Mouse (Mus musculus): Measurements from ENCODE around the gene Gucy2d.

Gene Gucy2d

DNA sequence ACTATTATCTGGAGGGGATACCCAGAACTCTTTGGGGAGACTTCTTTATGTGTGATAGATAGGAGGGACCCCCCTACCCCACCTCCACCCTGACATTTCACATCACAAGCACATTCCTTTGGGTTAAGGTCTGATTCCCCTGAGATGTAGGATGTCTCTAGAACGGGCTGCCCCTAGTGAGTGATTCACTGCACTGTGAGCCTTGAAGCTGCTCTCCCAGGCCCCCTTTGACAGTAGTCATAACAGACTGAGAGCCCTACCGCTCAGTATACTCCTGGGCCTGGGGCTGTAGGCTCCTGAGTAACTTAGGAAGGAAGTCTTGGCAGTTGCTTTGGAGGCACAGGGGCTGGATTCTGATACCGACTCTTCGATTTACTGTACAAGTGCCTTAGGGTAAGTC is 50.1 kb downstream of the Gucy2d start:
- DNase-seq: no peak

DNA sequence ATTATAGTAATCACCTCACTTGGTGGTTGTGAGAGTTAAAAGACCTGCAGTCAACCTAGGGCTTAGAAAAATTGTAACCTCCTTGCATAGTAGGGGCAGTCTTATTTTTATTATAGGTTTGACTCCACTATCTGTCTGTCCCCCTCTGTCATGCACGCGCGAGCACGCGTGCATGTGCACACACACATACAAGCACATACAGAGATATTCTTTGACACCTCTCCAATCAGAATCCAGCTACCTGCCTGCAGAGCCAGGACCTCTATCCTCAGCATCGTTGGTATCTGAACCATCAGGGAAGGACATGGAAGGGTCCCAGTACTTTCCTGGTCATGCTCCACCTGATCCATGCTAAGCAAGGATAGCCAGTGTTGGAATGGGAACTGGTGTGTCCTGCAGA is 50.7 kb downstream of the Gucy2d start:
- DNase-seq: no peak

DNA sequence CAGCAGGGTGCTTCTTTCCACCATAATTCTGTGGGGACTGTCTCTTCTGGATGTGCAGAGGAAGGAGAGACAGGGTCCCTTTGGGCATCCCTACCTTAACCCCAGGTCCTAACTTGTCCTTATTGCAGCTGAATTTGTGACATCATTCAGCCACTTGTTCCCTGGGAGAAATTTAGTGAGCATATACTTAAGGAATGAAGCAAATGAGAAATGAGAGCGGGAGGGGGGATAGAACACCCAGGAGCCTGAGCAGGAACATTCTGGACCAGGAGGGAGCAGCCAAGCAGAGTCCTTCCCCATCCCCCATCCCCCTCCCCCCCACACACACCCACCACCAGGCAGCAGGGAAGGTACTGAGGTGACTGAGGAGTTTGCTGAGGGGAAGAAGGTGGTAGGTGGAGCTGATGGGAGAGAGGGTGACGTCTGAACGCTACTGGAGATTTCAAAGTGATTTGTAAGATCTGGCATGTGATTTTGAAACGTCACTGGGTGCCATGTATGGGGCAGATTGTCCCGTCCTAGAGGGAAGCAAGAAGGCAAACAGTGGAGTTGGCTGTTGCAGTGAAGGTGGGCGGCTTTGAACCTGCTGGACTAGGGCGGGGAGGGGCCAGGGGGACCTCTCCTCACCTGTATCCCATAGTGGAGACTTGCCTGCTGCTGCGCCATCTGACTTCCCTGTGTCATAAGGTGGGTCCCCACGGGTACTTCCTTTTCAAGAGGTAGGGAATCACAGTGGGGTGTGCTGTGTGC is 51.4 kb downstream of the Gucy2d start:
- no peak for DNase-seq

DNA sequence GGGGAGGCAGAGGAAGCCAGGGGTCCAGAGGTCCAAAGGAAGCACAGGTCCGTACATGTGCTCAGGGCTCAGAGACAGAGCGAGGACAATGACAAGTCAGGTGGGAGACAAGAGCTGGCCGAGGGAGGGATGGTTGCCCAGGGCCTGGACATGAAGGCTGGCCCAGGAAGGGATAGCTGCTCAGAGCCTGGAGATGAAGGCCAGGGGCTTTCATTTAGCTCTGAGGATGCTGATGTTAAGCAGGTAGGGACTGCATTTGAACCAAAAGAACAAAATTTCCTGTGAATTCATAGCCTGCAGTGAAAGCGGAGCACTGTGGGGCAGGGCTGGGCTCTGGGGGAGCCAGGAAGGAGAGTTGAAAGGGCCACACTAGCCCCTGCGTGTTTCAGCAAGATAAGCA is 52.1 kb downstream of the Gucy2d start:
- DNase-seq: no peak

DNA sequence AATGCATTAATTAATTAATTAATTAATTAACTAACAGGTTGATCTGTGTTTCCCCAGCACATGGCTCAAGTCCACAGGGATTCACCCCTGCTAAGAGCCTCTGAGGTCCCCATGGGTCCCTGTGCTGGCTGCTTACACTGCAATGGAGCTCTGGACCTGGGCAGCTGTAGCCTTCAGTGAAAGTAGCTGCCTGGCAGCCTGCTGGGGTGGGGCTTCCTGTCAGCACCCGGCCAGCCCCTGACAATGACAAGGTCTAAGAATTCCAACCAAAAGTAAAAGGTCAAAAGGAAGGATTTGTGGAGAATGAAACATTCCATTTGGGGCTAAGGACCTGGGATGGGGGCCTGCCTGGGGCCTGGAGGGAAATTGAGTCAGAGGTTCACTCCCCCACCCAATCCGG is 53.1 kb downstream of the Gucy2d start:
- DNase-seq: no peak

DNA sequence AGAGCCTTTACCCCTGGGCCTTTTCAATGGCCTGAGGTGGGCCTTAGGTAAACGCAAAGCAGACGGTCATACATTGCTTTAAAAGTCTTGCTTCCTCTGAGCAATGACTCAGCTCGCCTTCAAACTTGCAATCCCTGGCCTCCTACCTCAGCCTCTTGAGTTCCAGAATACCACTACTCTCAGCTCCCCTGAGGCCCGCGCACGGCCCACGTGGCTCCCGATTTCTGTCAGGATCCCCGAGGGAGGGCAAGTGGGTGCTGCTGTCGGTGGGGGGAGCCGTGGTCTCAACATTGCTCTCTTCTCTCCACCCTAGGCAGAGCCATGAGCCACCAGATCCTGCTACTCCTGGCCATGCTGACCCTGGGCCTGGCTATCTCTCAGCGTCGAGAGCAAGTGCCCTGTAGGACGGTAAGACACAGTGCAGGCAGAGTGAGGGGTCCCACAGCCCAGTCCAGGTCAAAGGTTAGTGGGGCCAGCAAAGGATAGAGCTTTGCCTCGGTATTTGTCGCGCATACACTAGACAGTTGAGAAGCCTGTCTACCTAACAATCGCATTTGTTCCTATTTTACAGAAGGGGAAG is 53.8 kb downstream of the Gucy2d start:
- DNase-seq: no peak

DNA sequence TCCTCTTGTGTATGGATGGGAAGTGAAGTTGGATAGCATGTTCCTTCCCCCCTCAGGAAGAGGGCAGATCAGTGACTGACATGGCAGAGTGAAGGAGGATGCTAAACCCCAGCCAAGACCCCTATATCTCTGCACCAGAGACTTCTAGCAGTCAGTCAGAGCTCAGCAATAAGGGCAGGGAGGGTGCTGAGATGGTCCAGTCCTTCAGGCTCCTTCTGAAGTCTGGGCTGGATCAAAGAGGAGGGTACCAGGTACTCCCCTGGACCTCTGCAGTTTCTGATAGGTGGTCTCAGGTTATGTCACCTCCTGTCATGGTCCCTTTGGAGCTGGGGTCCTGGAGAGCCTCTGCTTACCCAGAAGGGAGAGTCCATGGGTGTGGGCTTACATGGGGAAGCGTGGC is 55.4 kb downstream of the Gucy2d start:
- DNase-seq: no peak

DNA sequence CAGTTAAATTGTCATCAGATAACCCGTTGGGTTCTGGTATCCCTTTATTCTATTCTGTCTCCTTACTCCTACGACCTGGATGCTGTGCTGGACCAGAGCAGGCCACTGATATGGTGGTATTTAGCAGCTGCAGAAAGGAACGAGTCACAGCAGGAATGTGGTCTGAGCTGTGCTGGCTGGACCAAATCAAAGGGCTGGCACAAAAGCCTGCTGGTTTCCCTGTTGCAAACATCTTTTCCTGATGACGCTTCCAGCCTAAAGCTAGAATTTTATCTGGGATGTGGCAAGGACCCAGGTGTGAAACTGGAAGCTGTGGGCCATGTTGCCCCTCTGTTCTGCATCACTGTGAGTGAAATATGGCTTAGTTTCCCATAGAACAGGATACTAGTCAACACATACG is 57.2 kb downstream of the Gucy2d start:
- DNase-seq: no peak

DNA sequence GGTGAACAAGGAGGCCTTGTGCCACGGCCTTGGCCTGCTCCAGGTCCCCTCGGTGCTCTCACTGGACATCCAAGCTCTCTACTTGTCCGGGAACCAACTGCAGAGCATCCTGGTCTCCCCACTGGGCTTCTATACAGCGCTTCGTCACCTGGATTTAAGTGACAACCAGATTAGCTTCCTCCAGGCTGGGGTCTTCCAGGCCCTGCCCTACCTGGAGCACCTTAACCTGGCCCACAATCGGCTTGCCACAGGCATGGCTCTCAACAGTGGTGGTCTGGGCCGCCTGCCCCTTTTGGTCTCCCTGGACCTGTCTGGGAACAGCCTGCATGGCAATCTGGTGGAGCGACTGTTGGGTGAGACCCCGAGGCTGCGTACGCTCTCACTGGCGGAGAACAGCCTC is 57.9 kb downstream of the Gucy2d start:
- DNase-seq: no peak

DNA sequence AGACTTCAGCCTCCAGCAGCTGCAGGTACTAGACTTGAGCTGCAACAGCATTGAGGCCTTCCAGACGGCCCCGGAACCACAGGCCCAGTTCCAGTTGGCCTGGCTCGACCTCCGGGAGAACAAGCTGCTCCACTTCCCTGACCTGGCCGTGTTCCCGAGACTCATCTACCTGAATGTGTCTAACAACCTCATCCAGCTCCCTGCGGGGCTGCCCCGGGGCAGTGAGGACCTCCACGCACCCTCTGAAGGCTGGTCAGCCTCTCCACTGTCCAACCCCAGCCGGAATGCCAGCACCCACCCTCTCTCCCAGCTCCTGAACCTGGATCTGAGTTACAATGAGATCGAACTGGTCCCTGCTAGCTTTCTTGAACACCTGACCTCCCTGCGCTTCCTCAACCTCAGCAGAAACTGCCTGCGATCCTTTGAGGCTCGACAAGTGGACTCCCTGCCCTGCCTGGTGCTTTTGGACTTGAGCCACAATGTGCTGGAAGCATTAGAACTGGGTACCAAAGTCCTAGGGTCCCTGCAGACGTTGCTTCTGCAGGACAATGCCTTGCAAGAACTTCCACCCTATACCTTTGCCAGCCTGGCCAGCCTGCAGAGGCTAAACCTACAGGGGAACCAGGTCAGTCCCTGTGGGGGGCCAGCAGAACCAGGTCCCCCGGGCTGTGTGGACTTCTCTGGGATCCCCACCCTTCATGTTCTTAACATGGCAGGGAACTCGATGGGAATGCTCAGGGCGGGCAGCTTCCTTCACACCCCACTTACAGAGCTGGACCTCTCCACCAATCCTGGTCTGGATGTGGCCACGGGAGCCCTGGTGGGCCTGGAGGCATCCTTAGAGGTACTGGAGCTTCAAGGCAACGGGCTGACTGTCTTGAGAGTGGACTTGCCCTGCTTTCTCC is 58.7 kb downstream of the Gucy2d start:
- DNase-seq: peak; percentile 56 to 66

DNA sequence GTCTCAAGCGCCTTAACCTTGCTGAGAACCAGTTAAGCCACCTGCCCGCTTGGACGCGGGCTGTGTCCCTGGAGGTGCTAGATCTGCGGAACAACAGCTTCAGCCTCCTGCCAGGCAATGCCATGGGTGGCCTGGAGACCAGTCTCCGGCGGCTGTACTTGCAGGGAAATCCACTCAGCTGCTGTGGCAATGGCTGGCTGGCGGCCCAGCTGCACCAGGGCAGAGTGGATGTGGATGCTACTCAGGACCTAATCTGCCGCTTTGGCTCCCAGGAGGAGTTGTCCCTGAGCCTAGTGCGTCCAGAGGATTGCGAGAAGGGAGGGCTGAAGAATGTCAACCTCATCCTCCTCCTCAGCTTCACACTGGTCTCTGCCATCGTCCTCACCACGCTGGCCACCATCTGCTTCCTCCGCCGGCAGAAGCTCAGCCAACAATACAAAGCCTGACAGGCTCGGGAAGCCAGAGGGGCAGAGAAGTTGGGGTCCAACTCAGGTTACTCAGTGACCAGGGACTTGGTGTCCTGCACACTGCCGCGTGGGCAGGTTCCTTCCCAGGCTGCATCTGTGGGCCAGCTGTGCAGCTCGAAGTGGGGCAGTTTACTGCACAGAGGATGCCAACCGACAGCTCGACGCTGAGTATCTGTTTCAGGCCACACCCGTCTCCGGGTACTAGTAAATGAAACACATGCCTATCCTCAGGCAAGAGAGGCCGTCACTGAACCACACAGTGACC is 59.5 kb downstream of the Gucy2d start:
- DNase-seq: peak; percentile 50

DNA sequence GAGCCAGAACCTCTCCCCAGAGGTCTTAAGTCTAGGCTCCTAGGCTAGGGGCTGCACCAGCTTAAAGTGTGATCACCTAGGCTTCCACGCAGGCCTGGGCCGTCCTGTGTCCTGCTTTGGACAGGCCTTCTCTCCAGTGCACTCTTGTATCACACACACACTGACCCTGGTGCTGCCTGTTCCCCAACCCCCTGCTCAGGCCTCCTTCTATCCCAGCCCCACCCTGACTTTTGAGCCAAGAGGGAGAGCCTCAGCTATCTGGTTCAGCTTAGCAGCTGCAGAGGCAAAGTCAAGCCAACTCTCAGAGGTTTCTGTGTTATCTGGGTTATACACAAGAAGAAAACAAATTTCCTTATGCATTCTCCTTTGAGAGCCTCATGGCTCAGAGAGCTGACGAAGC is 60.3 kb downstream of the Gucy2d start:
- no peak for DNase-seq

DNA sequence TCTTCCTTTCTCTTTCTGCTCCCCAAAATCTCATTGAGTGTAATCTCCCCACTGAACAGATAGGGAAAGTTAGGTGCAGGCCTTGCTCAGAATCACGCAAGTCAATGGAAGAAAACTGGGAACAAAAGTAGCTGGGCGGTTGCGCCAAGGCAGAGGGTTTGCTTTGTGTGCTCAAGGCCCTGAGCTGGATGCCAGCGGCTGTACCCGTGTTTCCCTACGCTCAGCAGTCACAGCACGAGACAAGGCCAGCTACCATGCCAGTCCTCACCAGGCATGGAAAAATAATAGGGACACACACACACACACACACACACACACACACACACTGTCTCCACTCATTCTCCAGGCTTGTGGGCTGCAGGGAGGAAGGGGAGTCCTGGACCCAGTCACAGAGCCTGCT is 60.9 kb downstream of the Gucy2d start:
- no peak for DNase-seq

DNA sequence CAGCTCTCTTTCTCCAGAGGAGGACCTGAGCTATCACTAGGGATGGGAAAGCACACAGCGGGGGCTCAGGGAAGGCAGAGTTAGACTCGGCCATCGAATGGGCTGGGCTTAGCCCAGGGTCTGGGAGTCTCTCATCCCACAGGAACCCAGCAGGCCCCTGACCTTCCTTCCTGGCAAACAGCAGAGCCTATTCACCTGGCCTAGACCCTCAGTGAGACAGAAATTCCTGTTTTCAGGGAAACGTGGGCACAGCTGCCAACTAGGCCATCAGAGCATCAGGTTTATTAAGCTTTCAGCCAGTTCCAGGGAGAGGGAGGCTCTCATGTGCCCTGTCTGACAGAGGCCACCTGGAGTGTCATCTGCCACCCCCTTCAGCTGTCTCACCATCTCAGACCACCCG is 62.7 kb downstream of the Gucy2d start:
- no peak for DNase-seq

DNA sequence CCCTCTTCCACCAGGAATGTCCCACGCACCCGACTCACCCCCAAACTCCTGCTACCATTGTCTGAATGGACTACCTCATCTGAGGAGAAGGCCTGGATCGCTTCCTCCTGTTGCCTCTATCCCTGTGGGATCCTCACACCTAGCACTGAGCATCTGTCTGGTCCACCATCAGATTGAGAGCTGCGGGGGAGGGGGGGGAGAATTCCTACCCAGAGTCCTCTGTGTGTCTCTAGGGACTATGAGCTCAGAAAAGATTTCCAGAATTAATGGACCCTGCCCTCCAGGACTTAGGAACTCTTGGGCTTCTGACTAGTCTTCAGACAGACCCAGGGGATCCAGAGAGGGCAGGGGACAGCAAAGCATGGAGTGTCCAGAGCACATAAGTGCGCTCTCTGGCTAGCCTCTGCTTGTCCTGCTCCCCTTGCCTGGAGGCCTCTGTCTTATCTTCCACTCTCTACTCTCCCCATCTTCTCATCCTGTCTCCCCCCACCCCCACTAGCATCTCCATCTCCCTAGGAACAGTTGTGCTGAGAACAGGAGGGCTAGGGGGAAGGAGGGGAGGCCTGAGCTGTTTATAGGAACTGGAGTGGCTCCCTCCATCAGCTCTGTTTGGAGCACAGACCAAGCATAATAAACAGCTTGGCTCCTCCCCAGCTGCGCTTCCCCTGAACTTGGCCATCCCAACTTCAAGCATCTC is 63.9 kb downstream of the Gucy2d start:
- no peak for DNase-seq

DNA sequence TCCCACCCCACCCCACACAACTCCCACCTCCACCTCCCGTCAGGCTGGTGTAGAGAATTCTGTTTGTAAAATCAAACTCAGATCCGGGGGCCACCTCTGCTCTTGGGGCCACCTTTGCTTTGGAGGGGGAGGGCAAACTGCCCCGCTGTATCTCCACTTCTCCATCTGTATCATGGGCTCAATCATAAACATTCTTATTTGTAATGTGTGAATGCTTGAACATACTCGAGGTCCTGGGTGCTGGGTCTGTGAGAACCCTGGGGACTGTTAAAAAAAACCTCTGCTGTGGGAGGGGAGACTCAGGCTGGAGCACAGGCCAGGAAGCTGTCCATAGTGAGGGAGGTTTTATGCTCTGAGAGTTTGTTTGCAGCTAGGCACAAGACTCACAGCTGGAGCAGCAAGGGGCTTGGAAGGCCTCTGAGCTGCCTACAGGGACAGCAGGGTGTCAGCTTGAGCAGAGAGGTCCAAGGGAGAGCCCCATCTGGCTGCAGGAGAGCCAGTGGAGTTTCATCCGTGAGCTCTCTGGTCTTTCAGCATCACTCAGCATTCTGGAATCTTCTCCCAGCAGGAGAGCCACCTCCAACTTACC is 64.6 kb downstream of the Gucy2d start:
- DNase-seq: no peak

DNA sequence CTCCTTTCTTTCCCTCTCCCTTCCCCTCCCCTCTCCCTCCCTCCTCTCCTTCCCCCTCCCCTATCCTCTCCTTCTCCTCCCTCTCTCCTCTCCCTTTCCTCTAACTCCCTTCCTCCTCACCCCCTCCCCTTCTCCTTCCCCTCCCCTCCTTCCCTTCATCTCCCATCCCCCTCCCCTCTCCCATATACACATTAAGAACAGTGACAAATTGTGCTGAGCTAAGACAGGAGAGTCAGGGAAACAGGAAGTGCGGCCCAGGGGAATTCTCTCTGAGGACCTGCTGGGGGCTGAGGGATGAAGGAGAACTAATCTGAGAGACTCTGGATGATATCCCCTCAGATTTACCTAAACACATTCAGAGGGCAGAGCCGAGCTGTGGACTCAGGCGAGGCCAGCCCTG is 65.4 kb downstream of the Gucy2d start:
- no peak for DNase-seq

DNA sequence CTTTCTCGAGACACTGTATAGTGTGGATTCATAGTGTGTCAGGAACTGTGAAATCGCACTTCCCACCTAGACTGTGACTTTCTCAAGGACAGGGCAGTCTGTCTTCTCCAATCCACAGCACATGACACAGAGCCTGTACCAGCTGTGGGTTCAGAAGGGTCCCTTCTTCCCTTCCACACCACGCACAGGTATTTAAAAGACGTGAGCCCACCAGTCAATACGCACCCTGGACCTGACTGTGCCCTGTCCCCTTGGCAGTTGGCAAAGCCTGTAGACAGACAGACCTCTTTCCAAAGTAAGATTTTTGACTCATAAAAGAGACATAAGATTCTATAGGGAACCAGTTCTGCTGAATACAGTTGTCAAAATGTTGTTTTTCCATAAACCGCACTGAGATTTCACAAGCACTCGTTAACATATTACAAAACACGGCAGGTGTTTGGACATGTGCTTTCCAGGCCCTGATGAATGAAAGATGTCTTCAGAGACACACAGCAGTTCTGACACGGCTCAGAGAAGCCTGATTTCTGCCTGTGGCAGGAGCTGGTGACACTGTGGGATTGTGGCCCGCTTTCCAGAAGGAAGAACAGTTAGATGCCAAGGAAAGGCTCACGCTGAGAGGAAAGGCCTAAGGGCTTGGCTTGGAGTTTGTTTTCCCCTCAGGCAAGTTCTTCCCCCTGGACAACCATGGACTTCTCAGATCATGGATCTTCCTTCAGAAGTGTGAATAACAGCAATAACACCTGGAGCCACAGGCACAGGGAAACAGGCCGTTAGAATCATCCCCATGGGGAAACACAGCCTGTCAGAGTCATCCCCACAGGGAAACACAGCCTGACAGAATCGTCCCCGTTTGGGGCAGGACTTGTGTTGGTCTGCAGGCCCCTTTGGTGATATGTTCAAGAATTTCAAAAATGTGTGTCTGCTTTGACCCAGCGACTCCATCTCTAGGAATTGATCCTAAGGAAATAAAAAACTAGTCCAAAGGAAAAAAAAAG is 71.0 kb downstream of the Gucy2d start:
- no peak for DNase-seq

DNA sequence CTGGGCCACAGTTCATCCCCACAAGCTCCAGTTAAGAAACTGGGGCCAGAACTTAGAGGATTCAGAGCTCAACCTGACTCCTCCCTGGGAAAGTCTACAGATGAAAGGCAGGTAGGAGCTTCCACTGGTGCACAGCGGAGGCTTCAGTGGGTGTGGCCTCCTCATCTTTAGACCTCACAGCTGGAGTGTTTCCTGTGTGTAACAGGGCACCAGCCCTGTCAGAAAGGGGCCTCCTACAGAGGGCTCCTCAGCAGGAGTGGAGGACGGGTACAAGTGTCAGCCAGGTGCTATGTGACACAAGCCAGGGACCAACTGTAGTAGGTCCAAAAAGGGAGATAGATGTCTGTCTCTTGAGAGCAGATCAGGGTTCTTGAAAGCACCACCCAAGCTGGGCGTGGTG is 73.0 kb downstream of the Gucy2d start:
- no peak for DNase-seq

DNA sequence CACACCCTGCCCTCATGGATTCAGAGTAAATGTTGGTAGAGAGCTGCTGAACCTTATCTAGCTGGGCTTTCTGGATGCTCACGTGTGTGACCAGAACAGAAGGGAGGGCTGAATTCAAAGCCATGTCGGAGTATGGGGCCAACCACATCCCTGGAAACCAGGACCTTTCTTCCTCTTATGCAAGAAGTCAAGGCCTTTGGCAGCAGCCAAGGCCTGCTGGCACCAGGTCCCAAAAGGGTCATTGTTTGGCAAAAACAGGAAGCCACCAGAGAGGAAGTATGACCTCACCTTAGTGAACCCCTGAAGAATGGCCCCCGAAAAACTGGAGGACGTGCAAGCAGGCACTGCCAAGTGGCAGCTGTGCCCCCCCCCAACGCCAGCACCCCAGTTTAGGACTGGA is 82.4 kb downstream of the Gucy2d start:
- no peak for DNase-seq

Measured in cerebellum, postnatal 36 days (tissue).